Mouse (Mus musculus) ES-E14 (cell line): Measurements from ENCODE around the gene Tshz3. TPM values are rescaled to one million over a fixed set of nuclear protein-coding genes. Genes with fewer than 3 reads are reported as not detected.

Experiments
- DNase-seq: peaks from one replicate; pipeline ENCODE4 v3.0.0-alpha.2; 2013; ENCODE audit warnings: low read depth, low spot score
- H3K27ac ChIP-seq: 2 replicates; pipeline ENCODE4 v1.5.1; 2012; ENCODE audit warnings: low read depth, mild to moderate bottlenecking, low read length, moderate library complexity, mixed read lengths; ENCODE audit not compliant: poor library complexity, insufficient read depth, severe bottlenecking
- H3K36me3 ChIP-seq: 2 replicates; pipeline ENCODE4 v1.6.1; 2012; ENCODE audit warnings: mild to moderate bottlenecking, low read length, moderate library complexity, mixed read lengths; ENCODE audit not compliant: control insufficient read depth, poor library complexity, insufficient read depth, severe bottlenecking
- H3K4me1 ChIP-seq, 2 experiments: fragments of 150-350 bp in 1 of 2; sonication (generic) in 1 of 2; 2 replicates each; pipeline ENCODE4 v1.6.1; 2012; ENCODE audit warnings: low read length in 2 of 2, mild to moderate bottlenecking in 1 of 2, mixed read lengths in 1 of 2; ENCODE audit not compliant: control insufficient read depth in 2 of 2, insufficient read depth in 2 of 2, poor library complexity in 1 of 2
- H3K4me3 ChIP-seq, 2 experiments: fragments of 150-350 bp in 1 of 2; sonication (generic) in 1 of 2; 2 replicates each; pipeline ENCODE4 v1.5.1; 2012; ENCODE audit warnings: low read length in 2 of 2, low read depth in 1 of 2, mild to moderate bottlenecking in 1 of 2, mixed read lengths in 1 of 2; ENCODE audit not compliant: insufficient read depth in 1 of 2, poor library complexity in 1 of 2, severe bottlenecking in 1 of 2
- H3K9ac ChIP-seq: 2 replicates; pipeline ENCODE4 v1.6.1; 2012; ENCODE audit warnings: low read depth, mild to moderate bottlenecking, low read length, mixed read lengths; ENCODE audit not compliant: poor library complexity, insufficient read depth, severe bottlenecking
- H3K9me3 ChIP-seq: fragments of 150-350 bp; sonication (generic); 2 replicates; pipeline ENCODE4 v1.6.1; 2012; ENCODE audit warnings: low read depth, mild to moderate bottlenecking, low read length; ENCODE audit not compliant: control insufficient read depth, insufficient read depth
- CHD2 ChIP-seq: IDR thresholded peaks from 2 replicates; pipeline ENCODE4 v1.6.1; 2014; ENCODE audit warnings: mild to moderate bottlenecking, low read depth, low read length, inconsistent platforms
- HCFC1 ChIP-seq: IDR thresholded peaks from 2 replicates; pipeline ENCODE4 v1.6.1; 2012; ENCODE audit warnings: low read length, inconsistent platforms, borderline replicate concordance; ENCODE audit not compliant: insufficient read depth
- MAFK ChIP-seq: IDR thresholded peaks from 2 replicates; pipeline ENCODE4 v1.6.1; 2014; ENCODE audit warnings: mild to moderate bottlenecking, low read depth, low read length, inconsistent platforms; ENCODE audit not compliant: insufficient read depth
- ZC3H11A ChIP-seq: IDR thresholded peaks from 2 replicates; pipeline ENCODE4 v1.6.1; 2012; ENCODE audit warnings: low read depth, mild to moderate bottlenecking, inconsistent platforms, low read length, borderline replicate concordance
- ZNF384 ChIP-seq: IDR thresholded peaks from 2 replicates; pipeline ENCODE4 v1.6.1; 2012; ENCODE audit warnings: low read depth, low read length, inconsistent platforms
- in situ Hi-C, 2 experiments: fragments of 600-800 bp; cut with MboI; formaldehyde crosslinking; loops; one replicate each; pipeline ENCODE4 v1.15.1; 2025; ENCODE audit warnings: low sequenced_read_pairs in 2 of 2, inconsistent platforms in 1 of 2; ENCODE audit not compliant: unreplicated experiment in 2 of 2
- total RNA-seq: library from RNA; depleted of rRNA; stranded (reverse); fragments of 300-350 nt; gene quantifications from 2 replicates; pipeline ENCODE4 v1.2.3, GENCODE M21; 2012

Tshz3 gene
- total RNA-seq, 1 experiment, result 1.6 TPM

DNA sequence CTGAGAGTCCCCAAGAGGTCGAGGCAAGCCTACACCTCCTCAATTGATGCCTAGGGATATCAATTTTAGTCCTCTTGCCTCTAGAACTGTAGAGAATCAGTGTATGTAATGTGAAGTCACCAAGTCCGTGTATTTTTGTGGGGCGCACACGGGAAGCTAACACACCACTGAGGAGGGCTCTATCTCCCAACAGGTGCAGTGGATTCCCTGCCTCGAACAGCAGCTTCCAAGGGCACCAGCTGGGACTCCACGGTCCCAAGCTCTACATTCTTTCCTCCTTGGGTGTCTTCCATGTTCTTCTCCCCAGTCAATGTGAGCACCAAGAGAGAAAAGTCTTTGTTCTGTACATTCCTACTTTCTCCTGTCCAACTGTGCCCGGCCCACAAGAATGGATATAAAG is 38.7 kb upstream of the Tshz3 start:
- no peak overlapping the region for H3K4me3 ChIP-seq
- DNase-seq, result no peak
- TF ChIP-seq ZNF384, result no peak
- TF ChIP-seq MAFK, result no peak
- no peak for TF ChIP-seq HCFC1
- no peak for TF ChIP-seq ZC3H11A
- no peak overlapping the region for H3K27ac ChIP-seq
- in situ Hi-C loops, result no loop called here
- no peaks in the 10 kb centered on the region for H3K9me3 ChIP-seq
- no peak overlapping the region for H3K9ac ChIP-seq
- peaks cover 0 to 13% of the 10 kb centered on the region in 2 experiments; a peak in 1 of 4 replicates for H3K4me1 ChIP-seq
- no peaks in the 10 kb centered on the region for H3K36me3 ChIP-seq

- no peak for TF ChIP-seq ZNF384
- TF ChIP-seq CHD2, result no peak
- TF ChIP-seq HCFC1, result no peak
- TF ChIP-seq ZC3H11A, result no peak
- H3K9me3 ChIP-seq, result no peaks in the 10 kb centered on the region
- peaks cover 0 to 13% of the 10 kb centered on the region in 2 experiments; a peak in 1 of 4 replicates for H3K4me1 ChIP-seq
- no peak overlapping the region for H3K27ac ChIP-seq
- in situ Hi-C loops, result no loop called here
- no peak overlapping the region for H3K9ac ChIP-seq
- no peak overlapping the region for H3K4me3 ChIP-seq
- DNase-seq, result peak; percentile 20
- H3K36me3 ChIP-seq, result no peaks in the 10 kb centered on the region
Observed at GRCm38 (mm10) chr7:36660654-36661053, 37.3 kb upstream of the Tshz3 start.

DNA sequence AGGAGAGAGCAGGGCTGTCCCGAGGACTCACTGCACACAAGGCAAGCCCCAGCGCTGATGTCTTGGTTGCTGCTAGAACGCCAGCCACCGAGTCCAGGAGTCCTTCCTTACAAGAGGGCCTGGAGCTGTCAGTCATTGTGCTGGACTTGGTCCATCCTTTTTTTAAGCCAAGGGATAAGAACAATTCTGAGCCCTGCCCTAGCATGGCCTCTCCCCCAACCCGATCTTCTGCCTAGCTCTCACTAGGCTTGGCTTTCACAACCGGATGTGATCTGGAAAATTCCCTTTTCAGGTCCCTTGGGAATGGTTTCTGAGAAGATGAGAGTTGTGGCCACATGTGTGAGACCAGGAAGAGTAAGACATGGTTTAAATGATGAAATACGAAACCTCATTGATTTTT is 34.5 kb upstream of the Tshz3 start:
- Histone ChIP-seq H3K4me3 (no peak overlapping the region), H3K27ac (no peak overlapping the region), H3K9me3 (no peaks in the 10 kb centered on the region), H3K4me1 (peaks cover 0 to 6% of the 10 kb centered on the region in 2 experiments; a peak in 1 of 4 replicates), H3K9ac (no peak overlapping the region), H3K36me3 (no peaks in the 10 kb centered on the region)
- DNase-seq, result no peak
- TF ChIP-seq MAFK (no peak), ZC3H11A (no peak), CHD2 (no peak), HCFC1 (no peak), ZNF384 (no peak)
- in situ Hi-C loops, result no loop called here

DNA sequence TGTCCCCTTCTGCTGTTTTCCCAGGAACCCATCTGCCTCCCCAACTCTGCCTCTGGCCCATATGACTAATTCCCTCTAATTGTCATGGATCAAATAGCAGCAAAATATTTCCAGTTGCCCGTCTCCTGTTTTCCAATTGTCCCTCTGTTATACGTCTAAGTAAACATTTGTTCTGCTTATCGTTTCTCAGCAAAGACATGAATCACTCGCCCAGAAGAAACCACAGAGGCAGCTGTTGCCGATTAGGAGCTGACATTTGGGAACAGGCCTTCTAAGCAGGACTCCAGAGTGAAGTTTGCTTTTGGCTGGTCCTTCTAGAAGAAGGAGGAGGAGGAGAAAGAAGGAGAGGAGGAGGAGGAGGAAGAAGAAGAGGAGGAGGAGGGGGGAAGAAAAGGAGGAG is 30.2 kb upstream of the Tshz3 start:
- no peak for DNase-seq
- no peak overlapping the region for H3K27ac ChIP-seq
- no peak for TF ChIP-seq HCFC1
- no peaks in the 10 kb centered on the region for H3K9me3 ChIP-seq
- no peaks in the 10 kb centered on the region for H3K36me3 ChIP-seq
- in situ Hi-C loops, result no loop called here
- H3K9ac ChIP-seq, result no peak overlapping the region
- no peak overlapping the region for H3K4me3 ChIP-seq
- peaks cover 0 to under 1% of the 10 kb centered on the region in 2 experiments; a peak in 1 of 4 replicates for H3K4me1 ChIP-seq

DNA sequence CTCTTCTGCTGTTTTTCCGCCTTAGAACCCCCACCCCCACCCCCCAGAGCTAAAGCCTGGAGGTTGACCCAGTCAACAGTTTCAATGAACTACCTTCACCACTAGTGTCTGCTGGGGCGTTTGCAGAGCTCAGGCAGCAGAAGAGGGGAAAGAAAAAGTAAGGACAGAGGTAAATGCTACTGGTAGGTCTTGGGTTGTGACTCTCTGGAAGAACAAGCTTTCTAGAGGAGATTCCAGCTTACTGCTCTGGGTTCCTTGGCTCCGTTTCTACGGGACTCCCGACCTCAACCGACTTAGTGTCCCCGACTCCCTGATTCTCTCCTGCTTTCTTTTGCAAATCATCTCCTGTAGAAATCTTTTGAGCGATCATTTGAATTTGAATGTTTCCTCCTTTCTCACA is 19.9 kb upstream of the Tshz3 start:
- Histone ChIP-seq H3K27ac (peak overlapping the region; percentile 83; the same call in 1 of the 2 replicates), H3K36me3 (no peaks in the 10 kb centered on the region), H3K9ac (no peak overlapping the region), H3K4me3 (no peak overlapping the region), H3K4me1 (peaks cover 5 to 20% of the 10 kb centered on the region in 2 experiments), H3K9me3 (no peaks in the 10 kb centered on the region)
- no peak for DNase-seq
- no peak for TF ChIP-seq CHD2
- in situ Hi-C loops, result loop anchor here (25.0 kb wide), 1 partner anchor 1084 kb away; the partner anchor contains the start of gene Zfp536 (in 2 of the 2)
